Comparison of ENCODE assay signal across 8 mouse cellular contexts in genomic region chrX:52453445-52454182, GRCm38 (mm10).
DNase-seq lines count a peak whose midpoint lies in the region; ATAC-seq and TF ChIP-seq lines count a peak whose summit lies in the region.

No protein-coding gene starts in this region.

- peaks cover 12% of the 10 kb centered on the region; the same call in 1 of the 2 replicates for H3K4me1 ChIP-seq in heart, embryonic 15.5 days (replicated peaks)
- H3K4me1 ChIP-seq in liver, embryonic 14.5 days (replicated peaks; ENCODE audit: control insufficient read depth in 2 of 2, insufficient read depth in 2 of 2, low read length in 1 of 2): no peaks in the 10 kb centered on the region

- no peak overlapping the region for H3K4me3 ChIP-seq in heart, embryonic 15.5 days
- H3K4me3 ChIP-seq in liver, embryonic 14.5 days (ENCODE audit: insufficient read depth in 1 of 2, low read depth in 2 of 2, low read length in 2 of 2): no peak overlapping the region

- no peak for TF ChIP-seq EP300 in liver, embryonic 14.5 days (IDR thresholded peaks at IDR 0.05; ENCODE audit: low read depth)

- peak; percentile 43; the same call in 1 of the 2 replicates for ATAC-seq in heart, embryonic 15.5 days (replicated peaks; ENCODE audit: insufficient number of reproducible peaks, insufficient read depth, low FRiP score, low read depth)
- ATAC-seq in liver, embryonic 14.5 days (ENCODE audit: insufficient read depth): no peak
- peak; percentile 46; the same call in 1 of the 2 replicates for ATAC-seq in neutrophil, adult 5-6 weeks (ENCODE audit: extremely low read depth, insufficient number of reproducible peaks, low FRiP score, poor library complexity, severe bottlenecking)

- peak overlapping the region; percentile 42; the same call in 1 of the 2 replicates for H3K4me2 ChIP-seq in heart, embryonic 15.5 days
- no peak overlapping the region for H3K4me2 ChIP-seq in liver, embryonic 14.5 days (ENCODE audit: low read depth)

- H3K9ac ChIP-seq in heart, embryonic 15.5 days: no peak overlapping the region
- H3K9ac ChIP-seq in liver, embryonic 14.5 days (replicated peaks): no peak overlapping the region

- peak; percentile 90 for TF ChIP-seq CTCF in liver, embryonic 14.5 days (IDR thresholded peaks at IDR 0.05; ENCODE audit: low read depth)

- DNase-seq in CD4-positive, CD25-positive, alpha-beta regulatory T cell, adult 2 months (ENCODE audit: low read depth, low spot score): peak; percentile 57
- DNase-seq in brain, adult 2 months (ENCODE audit: low read depth, low spot score): peak; percentile 67
- peak; percentile 28 for DNase-seq in fibroblast of lung, adult 2 months (ENCODE audit: low read depth)
- DNase-seq in kidney, postnatal 14 days: peak; percentile 71
- DNase-seq in liver, embryonic 14.5 days (ENCODE audit: low read depth in 3 of 3, low spot score in 3 of 3): peak; percentile 9 to 22 (median 12)
- peak; percentile 26 for DNase-seq in testis, postnatal 14 days (ENCODE audit: low spot score)

- no peaks in the 10 kb centered on the region for H3K36me3 ChIP-seq in heart, embryonic 15.5 days
- H3K36me3 ChIP-seq in liver, embryonic 14.5 days (replicated peaks; ENCODE audit: control insufficient read depth, insufficient read depth, low read depth): no peaks in the 10 kb centered on the region

- H3K27ac ChIP-seq in heart, embryonic 15.5 days: no peak overlapping the region
- no peak overlapping the region for H3K27ac ChIP-seq in liver, embryonic 14.5 days

- WGBS in heart, embryonic 15.5 days: 18% methylated on average over 6 of the region's 6 CpGs
- WGBS in liver, embryonic 14.5 days (ENCODE audit: insufficient replicate concordance): 28% methylated on average over 6 of the region's 6 CpGs

- no peaks in the 10 kb centered on the region for H3K9me3 ChIP-seq in heart, embryonic 15.5 days (replicated peaks)
- no peaks in the 10 kb centered on the region for H3K9me3 ChIP-seq in liver, embryonic 14.5 days (ENCODE audit: control insufficient read depth, low read length)

- no peaks in the 10 kb centered on the region for H3K27me3 ChIP-seq in heart, embryonic 15.5 days
- H3K27me3 ChIP-seq in liver, embryonic 14.5 days (ENCODE audit: control insufficient read depth, insufficient read depth, low read length): no peaks in the 10 kb centered on the region

Comparison
In these comparisons a context has a peak if more than half of its experiments do, and no peak if none do; other contexts are left out.
1. DNase-seq: peak in every context shown above with its lines; median percentile 71 in kidney, postnatal 14 days; 67 in brain, adult 2 months; 57 in CD4-positive, CD25-positive, alpha-beta regulatory T cell, adult 2 months; 28 in fibroblast of lung, adult 2 months; 26 in testis, postnatal 14 days; 12 in liver, embryonic 14.5 days.